Mouse (Mus musculus) fibroblast of lung, adult 2 months (primary cell): Measurements from ENCODE around the gene Gemin7.

Experiments used
- DNase-seq: peaks from one replicate; pipeline ENCODE4 v3.0.0-alpha.2; 2011; ENCODE audit warnings: low read depth

Gene Gemin7

GRCm38 (mm10) chr7:19546007-19546406 lies 31.4 kb downstream of the Gemin7 start:
- DNase-seq = no peak

DNA sequence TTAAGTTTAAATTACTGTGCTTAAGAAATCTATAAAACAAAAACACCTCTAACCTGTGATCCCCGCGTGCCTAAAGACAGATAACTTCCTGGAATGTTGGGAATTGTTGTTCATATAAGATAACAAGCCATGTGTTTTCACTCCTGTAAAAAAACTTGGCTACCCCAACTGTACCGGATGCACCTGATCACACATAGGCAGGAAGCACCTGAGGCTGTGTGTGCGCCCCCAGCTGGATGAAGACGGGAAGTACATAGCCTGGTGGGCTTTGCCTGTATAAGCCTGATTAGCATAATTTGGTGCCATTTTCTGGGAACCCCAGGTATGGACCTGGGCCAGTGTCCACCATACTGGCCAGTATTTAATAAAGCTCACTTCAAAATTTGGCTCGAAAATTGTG lies 33.8 kb downstream of the Gemin7 start:
- DNase-seq = no peak

DNA sequence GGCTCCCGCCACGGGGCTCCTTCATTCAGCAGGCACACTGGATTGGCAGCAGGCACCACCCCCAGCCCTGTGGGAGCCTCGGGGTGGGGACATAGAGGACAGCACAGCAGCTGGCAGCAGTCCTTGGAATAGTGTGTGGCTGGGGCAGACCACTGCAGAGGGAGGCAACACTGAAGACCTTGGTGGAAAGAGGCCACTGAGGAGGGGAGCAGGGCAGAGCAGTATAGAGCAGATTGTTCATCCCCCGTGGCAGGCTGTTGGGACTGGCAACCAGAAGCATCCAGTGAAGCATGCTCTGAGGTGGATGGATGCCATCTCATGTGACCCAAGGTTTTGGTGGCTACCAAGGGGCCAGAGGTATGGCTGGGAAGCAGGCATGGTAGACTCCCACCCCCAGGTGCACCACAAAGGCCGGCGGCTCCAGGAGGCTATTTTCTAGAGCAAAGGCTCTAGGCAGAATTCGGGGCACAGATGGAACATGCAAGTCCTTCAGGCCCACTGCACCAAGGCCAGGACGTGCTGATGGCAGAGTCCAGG lies 35.2 kb downstream of the Gemin7 start:
- no peak for DNase-seq

DNA sequence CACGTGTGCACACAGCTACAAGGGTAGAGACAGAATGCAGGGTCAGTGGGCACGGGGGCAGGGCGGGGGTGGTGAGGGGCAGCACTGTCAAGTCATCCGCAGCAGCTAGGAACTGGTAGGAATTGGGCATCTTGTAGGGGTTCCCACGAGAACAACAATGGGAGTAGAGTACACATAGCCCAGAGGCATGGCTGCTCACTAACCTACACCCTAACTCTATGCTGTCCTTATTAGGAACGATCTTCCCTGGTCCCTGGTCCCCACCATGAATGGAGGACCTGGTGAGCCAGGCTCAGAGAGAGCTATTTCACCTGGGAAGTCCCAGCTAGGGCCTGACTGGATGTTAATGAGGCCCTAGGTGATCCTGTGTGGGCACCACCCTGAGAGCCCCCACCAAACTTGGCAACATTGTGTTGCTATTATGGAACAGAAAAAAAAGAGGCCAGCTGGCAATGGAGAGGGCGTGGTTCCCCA lies 35.7 kb downstream of the Gemin7 start:
- DNase-seq = no peak

DNA sequence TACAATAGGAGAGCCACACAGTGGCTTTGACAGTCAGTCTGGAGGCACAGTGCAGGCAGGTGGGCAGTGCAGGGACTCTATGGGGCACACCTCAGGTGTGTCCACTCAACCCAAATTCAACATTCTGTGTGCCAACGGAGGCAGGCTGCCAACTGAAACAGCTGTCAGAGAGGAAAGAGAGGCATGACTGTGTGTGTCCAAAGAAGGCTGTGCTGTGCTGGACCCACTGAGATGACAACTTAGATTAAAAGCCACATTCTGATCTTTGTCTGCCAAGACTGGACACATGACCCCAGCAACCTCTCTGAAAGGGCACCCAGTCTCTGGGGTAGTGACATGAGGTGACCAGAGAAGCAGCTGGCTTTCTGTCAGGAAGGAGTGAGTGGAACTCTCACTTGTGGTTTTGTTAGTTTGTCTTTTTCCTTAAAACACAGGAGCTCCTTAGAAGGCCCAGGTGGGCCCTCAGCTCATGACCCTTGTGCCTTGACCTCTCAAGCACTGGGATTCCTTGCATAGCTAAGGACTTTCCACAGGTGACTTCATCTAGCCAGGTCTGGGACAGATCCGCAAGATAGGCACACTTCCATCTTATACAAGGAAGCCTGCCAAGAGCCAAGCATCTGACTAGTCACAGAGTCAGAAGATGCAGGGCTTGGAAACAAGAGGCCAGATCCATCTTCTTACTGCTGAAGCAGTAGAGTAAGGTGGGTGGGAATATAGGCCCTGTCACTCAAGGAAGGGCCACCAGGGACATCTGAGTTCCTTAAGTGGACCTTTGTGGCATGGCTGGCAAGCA lies 36.4 kb downstream of the Gemin7 start:
- no peak for DNase-seq

GRCm38 (mm10) chr7:19534676-19535075 lies 42.7 kb downstream of the Gemin7 start:
- DNase-seq = no peak

DNA sequence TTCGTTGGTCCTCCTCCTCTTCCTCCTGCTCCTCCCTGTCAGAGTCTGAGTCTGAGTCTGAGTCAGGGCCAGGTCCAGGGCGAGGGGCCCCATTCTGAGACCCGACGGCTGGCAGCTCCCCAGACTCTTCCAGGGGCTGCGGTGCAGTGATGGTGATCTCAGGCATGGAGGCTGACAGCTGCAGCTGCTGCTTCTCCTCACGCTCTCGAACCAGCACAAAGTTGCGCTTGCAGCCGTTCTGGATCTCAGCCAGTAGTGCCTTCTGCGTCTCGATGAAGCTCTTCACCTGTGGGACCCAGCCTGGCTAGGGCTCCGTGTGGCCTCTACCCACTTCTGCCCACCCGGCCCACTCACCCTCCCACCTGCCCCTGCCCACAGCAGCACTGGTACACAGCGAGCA lies 45.2 kb downstream of the Gemin7 start:
- DNase-seq = no peak

GRCm38 (mm10) chr7:19531077-19531476 lies 46.3 kb downstream of the Gemin7 start:
- DNase-seq = no peak

- no peak for DNase-seq
Observed at GRCm38 (mm10) chr7:19525105-19525481, 52.3 kb downstream of the Gemin7 start.

GRCm38 (mm10) chr7:19524420-19525104 lies 52.8 kb downstream of the Gemin7 start:
- no peak for DNase-seq

DNA sequence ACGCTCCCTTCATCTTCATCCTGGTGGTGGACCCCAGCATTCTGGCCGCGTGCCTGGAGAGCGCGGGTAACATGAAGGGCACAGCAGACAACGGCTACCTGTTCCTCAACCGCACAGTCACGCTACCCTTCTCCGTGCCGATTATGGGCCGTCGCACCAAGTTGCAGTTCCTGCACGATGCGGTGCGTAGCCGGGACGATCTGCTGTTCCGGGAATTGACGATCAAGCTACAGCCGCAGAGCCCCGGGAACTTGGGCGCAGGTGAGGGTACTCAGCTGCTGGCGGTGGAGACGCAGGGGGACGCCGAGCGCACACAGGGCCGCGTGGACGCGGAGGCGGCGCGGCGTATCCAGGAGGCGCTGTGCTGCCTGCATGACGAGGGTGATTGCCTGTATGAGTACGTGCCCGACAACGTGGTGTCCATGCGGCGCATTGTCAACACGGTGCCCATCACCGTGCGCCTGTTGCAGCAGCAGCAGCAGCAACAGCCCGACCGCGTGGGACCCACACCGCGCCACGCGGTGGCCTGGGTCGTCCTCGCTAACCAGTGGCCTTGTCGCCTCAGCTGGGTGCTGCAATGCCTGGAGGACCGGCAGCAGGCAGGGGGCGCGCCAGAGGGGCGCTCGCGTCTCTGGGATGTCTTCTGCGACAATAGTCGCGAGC lies 53.5 kb downstream of the Gemin7 start:
- no peak for DNase-seq

DNA sequence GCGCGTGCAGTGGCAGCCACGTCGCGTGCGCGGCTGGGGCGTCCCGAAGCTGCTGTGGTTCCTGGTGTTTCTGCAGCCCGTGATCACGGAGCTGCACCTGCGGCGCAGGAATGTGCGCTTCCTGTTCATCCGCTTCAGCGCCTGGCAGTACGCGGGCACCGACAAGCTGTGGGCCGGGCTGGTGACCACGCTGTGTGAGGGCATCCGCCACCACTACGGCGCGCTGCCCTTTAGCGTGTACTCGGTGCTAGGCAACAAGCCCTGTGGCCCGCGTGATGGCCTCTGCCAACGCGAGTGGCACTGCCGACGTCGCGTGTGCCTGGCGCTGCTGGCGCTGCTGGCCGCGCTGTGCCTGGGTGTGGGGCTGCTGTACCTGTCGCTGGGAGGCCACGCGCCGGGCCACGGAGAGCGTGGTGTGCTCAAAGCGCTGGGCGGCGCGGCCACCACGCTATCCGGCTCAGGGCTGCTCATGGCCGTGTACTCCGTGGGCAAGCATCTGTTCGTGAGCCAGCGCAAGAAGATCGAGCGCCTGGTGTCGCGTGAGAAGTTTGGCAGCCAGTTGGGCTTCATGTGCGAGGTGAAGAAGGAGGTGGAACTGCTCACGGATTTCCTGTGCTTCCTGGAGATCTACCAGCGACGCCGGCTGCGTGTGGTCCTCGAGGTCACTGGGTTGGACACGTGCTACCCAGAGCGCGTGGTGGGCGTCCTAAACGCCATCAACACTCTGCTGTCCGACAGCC lies 54.2 kb downstream of the Gemin7 start:
- no peak for DNase-seq

GRCm38 (mm10) chr7:19520032-19520431 lies 57.4 kb downstream of the Gemin7 start:
- no peak for DNase-seq

DNA sequence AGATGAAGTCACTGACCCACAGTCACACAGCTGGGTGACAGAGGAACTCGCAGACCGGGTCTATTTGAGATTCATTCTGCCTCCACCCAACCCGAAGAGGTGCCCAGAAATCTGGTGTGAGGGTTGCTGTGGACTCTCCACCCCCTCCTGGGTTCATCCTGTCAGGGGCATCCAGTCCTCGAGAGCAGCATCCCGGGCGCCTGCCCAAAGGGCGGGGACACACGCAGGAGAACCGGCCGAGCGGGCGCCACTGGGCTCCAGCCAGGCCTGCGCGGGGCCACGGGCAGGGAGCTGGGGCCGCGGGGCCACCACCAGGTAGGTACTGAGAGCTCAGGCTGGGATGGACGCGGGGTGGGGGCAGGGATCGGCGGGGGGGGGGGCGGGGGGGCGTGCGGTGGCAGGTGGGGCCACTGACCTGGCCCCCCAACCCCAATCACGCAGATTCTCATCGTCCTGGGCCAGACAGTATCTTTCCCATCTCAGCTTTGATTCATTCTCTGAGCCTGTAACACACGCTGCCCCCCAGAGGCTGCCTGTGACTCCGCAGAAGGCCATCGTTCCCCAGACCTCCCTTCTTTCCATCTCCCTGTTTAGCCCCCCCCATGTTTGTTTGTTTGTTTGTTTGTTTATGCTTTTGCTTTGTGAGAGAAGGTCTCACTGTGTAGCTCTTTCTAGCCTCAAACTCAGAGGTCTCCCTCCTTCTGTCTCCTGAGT lies 59.6 kb downstream of the Gemin7 start, which contains the start of gene Nkpd1:
Gene Nkpd1, plus strand, starts transcription at position 187 of the 714 bp plus-strand sequence.
- DNase-seq = no peak
